Mouse (Mus musculus) naive thymus-derived CD4-positive, alpha-beta T cell, adult 2 months (primary cell): ENCODE data around the gene Spred1.
"Not testable (repeated sequence)": the region's sequence is repeated elsewhere in the genome, so short reads cannot be mapped to it uniquely, and the experiment has no call there.

Experiments used
- DNase-seq: peaks from one replicate; pipeline ENCODE4 v3.0.0-alpha.2; 2011; ENCODE audit warnings: low read depth

Gene Spred1

GRCm38 (mm10) chr2:117120246-117121211, 645 bp upstream of the Spred1 start:
- peak; percentile 92 for DNase-seq

DNA sequence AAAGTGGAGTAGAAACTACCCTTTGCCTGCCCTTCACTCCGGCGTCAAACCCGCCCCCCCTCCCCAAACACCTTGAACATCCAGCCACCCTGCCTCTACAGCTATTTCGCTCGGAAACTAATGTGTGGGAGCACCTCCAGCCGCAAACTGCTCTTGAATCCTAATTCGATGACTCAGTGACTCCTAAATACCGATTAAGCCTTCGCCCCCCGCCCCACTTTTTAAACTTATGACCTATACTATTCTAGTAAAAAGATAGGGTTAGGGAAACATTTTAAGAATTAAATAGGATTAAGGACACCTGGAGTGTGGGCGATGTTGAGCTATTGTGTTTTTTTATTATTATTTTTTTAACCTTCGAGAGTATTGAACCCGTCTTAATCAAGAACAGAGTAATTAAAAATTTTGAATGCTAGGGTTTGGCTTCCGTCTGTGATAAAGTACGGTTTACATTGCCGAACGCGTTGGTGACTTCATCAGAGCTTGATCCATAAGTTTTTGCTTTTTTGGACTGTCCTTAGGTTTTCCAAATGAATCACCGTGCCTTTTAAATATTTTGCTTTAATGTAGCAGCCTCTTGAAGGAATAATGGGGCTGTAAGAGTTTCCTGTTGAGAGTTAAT, 921 bp downstream of the Spred1 start:
- peak; percentile 51 for DNase-seq

DNA sequence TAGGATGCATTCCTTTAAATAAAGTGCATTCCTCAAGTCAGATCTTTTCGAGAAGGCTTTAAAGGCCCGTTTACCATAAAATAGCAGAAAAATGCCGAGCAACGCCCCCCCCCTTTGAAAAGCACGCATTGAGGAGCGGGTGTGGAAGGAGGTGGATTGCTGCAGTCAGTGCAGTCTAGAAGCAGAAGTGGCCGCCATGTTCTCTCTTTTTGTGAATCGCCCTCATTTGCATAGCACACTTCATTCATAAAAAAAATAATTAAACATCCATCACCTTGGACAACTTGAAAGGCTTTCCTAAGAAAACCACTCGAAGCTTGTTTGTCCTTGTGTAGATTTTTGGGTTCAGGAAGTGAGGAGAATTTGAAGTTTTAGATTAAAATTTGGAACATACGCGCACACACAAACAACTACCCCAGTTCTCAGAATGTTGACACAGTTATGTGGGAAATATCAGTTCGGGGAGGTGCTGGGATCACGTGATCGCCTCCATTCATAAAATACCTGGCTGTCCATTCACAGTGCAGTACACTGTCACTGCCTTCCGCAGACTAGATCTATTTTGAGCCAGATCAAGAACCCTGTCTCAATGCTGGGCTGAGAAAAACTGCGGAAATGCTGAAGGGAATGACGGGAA, 1.6 kb downstream of the Spred1 start:
- DNase-seq: peak; percentile 74

- no peak for DNase-seq
Measured at GRCm38 (mm10) chr2:117123701-117124100, 2.5 kb downstream of the Spred1 start.

- DNase-seq: no peak
Measured at GRCm38 (mm10) chr2:117124839-117125238, 3.7 kb downstream of the Spred1 start.

- no peak for DNase-seq
Measured at GRCm38 (mm10) chr2:117129156-117129555, 8.0 kb downstream of the Spred1 start.

GRCm38 (mm10) chr2:117131041-117131440, 9.9 kb downstream of the Spred1 start:
- DNase-seq: not testable (repeated sequence)

DNA sequence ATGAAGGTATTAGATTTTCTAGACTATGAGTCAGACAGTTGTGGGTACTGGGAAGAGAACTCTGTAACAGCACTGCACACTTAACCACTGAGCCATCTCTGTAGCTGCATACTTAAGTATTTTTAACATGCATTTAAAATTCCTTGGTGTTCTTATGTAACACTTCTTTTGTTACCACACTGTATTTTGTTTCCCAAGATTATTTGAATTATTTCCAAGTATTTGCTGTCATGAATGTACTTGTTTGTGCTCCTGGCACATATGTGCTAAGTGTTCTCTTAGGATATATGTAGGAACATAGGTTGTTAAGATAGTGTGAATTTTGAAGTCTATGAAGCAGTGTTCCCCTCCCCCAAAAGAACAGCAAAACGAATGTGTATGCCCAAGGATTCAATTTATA, 10.7 kb downstream of the Spred1 start:
- DNase-seq: no peak

GRCm38 (mm10) chr2:117133541-117133940, 12.4 kb downstream of the Spred1 start:
- DNase-seq: no peak

DNA sequence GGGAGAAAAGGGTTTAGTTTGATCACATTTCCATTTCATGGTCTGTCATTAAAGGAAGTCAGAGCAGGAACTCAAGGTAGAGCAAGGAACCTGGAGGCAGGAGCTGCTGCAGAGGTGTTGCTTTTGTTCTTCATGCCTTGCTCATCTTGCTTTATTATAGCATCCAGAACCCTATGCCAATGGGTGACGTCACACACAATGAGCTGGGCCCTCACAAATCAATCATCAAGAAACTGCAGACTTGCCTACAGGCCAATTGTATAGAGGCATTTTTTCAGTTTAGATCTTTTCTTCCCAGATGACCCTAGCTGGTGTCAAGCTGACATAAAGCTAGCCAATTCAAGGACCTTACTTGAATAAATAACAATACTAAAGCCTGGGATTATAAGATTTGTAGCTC, 16.6 kb downstream of the Spred1 start:
- no peak for DNase-seq

DNA sequence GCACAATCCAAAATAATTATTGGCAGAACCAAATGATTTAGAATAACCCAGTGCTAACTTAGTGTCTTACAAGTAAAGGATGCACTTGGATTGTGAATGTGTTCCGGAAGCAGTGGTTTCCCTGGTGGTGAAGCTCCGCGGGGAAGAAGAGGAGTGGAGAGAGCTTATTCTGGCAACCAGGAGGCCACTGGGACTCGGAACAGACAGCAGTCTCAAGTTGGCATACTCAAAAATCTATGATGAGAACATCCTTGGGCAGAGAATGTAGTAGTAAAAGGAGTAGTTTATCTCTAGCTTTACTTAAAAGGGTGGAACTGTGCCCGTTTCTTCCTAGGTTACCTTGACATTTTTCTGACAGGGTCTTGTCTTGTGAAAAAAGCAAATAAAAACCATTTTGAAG, 17.8 kb downstream of the Spred1 start:
- no peak for DNase-seq

DNA sequence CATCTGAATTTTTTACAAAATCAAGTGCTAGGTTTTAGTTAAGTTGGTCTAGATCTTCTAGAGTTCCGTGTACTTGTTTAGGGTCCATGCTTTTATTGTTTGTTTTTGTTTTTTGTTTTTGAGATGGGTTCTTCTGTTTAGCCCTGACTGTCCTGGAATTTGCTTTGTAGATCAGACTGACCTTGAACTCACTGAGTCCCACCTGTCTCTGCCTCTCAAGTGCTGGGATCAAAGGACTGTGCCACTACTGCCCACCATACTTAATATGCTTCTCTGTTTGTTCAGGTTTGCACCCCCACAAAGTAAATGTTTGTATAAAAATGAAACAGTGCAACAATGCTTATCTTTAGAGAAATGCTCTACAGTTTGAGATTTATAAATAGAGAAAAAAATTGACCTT, 18.8 kb downstream of the Spred1 start:
- DNase-seq: no peak

GRCm38 (mm10) chr2:117143106-117143505, 21.9 kb downstream of the Spred1 start:
- DNase-seq: no peak

GRCm38 (mm10) chr2:117146026-117146425, 24.9 kb downstream of the Spred1 start:
- DNase-seq: no peak

- DNase-seq: no peak
Measured at GRCm38 (mm10) chr2:117146617-117147016, 25.4 kb downstream of the Spred1 start.

DNA sequence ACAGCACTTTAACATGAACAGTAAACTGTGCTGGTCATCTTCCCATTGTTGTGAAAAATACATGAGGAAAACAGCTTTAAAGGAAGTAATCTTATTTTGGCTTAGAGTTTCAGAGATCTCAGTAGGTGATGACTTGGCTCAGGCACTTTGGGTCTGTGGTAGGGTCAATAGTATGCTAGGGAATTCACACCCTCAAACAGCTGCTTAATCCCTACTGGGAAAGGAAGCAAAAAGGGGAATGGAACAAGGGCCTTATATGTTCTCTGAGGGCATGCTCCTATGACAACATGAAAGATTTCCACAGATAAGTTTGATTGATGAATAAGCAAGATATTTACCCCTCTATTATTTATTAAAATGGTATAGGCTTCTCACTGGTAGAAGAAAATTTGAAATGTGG, 31.0 kb downstream of the Spred1 start:
- no peak for DNase-seq

DNA sequence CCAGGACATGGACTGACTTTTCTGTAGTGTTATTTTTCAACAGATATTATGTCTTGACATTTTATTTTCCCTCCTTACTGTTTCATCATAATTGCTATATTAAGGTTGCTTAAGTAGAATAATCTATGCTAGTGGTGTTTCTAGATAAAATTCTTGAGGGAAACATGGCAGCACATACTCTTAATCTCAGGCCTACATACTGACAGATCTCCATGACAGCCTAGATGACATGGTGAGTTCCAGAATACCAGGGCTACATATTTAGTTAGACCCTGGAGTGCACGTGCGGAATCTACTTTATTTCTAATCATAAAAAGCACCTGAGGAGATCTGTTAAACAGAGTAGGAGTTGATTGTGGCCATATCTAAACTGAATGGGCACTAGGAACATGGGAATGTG, 47.2 kb downstream of the Spred1 start:
- no peak for DNase-seq

DNA sequence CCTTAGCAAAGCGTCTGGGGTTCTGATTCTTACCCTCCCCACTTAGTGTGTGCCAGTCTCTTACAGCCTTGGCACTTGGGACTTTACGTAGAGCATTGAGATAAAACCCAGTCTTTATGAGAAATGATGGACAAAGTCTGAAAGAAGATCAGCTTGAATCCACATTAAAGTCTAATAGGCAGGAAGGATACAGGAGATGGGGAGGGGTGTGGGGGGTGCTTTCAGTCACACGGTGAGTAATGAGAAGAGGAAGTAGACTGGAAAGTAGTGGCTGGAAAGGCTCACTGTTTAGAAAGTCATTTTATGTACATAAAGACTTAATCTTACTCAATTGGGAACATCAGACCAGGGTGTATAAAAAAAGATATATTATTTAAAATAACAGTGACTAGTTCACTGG, 47.9 kb downstream of the Spred1 start:
- no peak for DNase-seq

GRCm38 (mm10) chr2:117172981-117173380, 51.8 kb downstream of the Spred1 start:
- no peak for DNase-seq

GRCm38 (mm10) chr2:117176066-117176465, 54.9 kb downstream of the Spred1 start:
- DNase-seq: no peak

- no peak for DNase-seq
Measured at GRCm38 (mm10) chr2:117176937-117177336, 55.8 kb downstream of the Spred1 start.

GRCm38 (mm10) chr2:117180250-117180885, 59.2 kb downstream of the Spred1 start:
- DNase-seq: peak; percentile 83
